Mouse (Mus musculus) kidney, adult 10 weeks (tissue): ENCODE data around the gene P2rx6. TPM values are rescaled to one million over a fixed set of nuclear protein-coding genes. Genes with fewer than 3 reads are reported as not detected.

Experiments
- polyA plus RNA-seq: library from polyadenylated mRNA; stranded (reverse); fragments of 350-450 nt; fragmentation: Illumina TruSeq; extraction: RNeasy Lipid Tissue Mini Kit (QIAGEN cat#74804); gene quantifications from one replicate; pipeline ENCODE4 v1.2.3, GENCODE M21; 2014; ENCODE audit warnings: low read depth, low replicate concordance

The P2rx6 gene
- polyA plus RNA-seq, result not detected

GRCm38 (mm10) chr16:17561751-17562208 lies at the start of gene P2rx6:
Gene P2rx6, plus strand, starts transcription at chr16:17561885.

GRCm38 (mm10) chr16:17530640-17531288 lies 30.9 kb upstream of the P2rx6 start, which contains the start of gene Thap7:
Gene Thap7, minus strand, starts transcription at chr16:17531136.

GRCm38 (mm10) chr16:17561128-17561750 lies 446 bp upstream of the P2rx6 start, which contains the start of gene Lrrc74b:
Gene Lrrc74b, minus strand, starts transcription at chr16:17561247.

GRCm38 (mm10) chr16:17583064-17583463 lies 21.4 kb downstream of the P2rx6 start, which contains the start of gene Slc7a4:
Gene Slc7a4, minus strand, starts transcription at chr16:17583214.

GRCm38 (mm10) chr16:17619198-17620105 lies 57.8 kb downstream of the P2rx6 start, which contains the start of gene Smpd4:
Gene Smpd4, plus strand, starts transcription at chr16:17619354.

Other genes with a start within 250 kb of the P2rx6 start
- 1.4 TPM for gene Serpind1, start 230.5 kb upstream of the P2rx6 start, polyA plus RNA-seq
- 101 TPM for gene Snap29, start 155.9 kb upstream of the P2rx6 start, polyA plus RNA-seq
- gene Pi4ka, start 155.6 kb upstream of the P2rx6 start, polyA plus RNA-seq, result 27.7 TPM
- gene Crkl, start 109.9 kb upstream of the P2rx6 start, polyA plus RNA-seq, result 22.6 TPM
- 0.32 TPM for gene Aifm3, start 72.3 kb upstream of the P2rx6 start, polyA plus RNA-seq
- gene Lztr1, start 53.2 kb upstream of the P2rx6 start, polyA plus RNA-seq, result 22.8 TPM
- gene Thap7, start 30.7 kb upstream of the P2rx6 start, polyA plus RNA-seq, result 1.1 TPM
- not detected for gene Lrrc74b, start 638 bp upstream of the P2rx6 start, polyA plus RNA-seq
- not detected for gene Slc7a4, start 21.3 kb downstream of the P2rx6 start, polyA plus RNA-seq
- gene Smpd4, start 57.5 kb downstream of the P2rx6 start, polyA plus RNA-seq, result 17.9 TPM
- not detected for gene Ccdc74a, start 84.6 kb downstream of the P2rx6 start, polyA plus RNA-seq
- gene Med15, start 171.0 kb downstream of the P2rx6 start, polyA plus RNA-seq, result 3.7 TPM
- gene Klhl22, start 197.7 kb downstream of the P2rx6 start, polyA plus RNA-seq, result 11.0 TPM
- not detected for gene Scarf2, start 235.4 kb downstream of the P2rx6 start, polyA plus RNA-seq